Mouse (Mus musculus) heart, postnatal 0 days (tissue): Measurements from ENCODE around the gene Ppp2r5e. TPM values are rescaled to one million over a fixed set of nuclear protein-coding genes. Genes with fewer than 3 reads are reported as not detected.
A peak's percentile ranks its signal among the peaks of the same experiment; 100 is the strongest.

ENCODE experiments used
- ATAC-seq: fragments of 200-750 bp; cut with Nextera tagmentation; 2 replicates; pipeline ENCODE4 v1.8.0; 2017; ENCODE audit warnings: low read depth, moderate number of reproducible peaks, moderate library complexity; ENCODE audit not compliant: insufficient read depth
- DNase-seq: peaks from one replicate; pipeline ENCODE4 v3.0.0-alpha.2; 2016; ENCODE audit warnings: low spot score
- H3K27ac ChIP-seq: fragments of 300-500 bp; sonication (generic); 2 replicates; pipeline ENCODE4 v1.5.1; 2014; ENCODE audit warnings: low read depth, mild to moderate bottlenecking
- H3K27me3 ChIP-seq: fragments of 300-500 bp; sonication (generic); 2 replicates; pipeline ENCODE4 v1.6.1; 2014; ENCODE audit warnings: low read length, mixed read lengths; ENCODE audit not compliant: control insufficient read depth, insufficient read depth
- H3K36me3 ChIP-seq: fragments of 300-500 bp; sonication (generic); replicated peaks from 2 replicates; pipeline ENCODE4 v1.6.1; 2014; ENCODE audit warnings: low read length, mixed read lengths; ENCODE audit not compliant: control insufficient read depth, insufficient read depth
- H3K4me1 ChIP-seq: fragments of 300-500 bp; sonication (generic); 2 replicates; pipeline ENCODE4 v1.6.1; 2014; ENCODE audit warnings: antibody characterized with exemption; ENCODE audit not compliant: control insufficient read depth, insufficient read depth
- H3K4me2 ChIP-seq: fragments of 300-500 bp; sonication (generic); 2 replicates; pipeline ENCODE4 v1.6.1; 2014; ENCODE audit warnings: low read depth, mild to moderate bottlenecking, low read length, moderate library complexity
- H3K4me3 ChIP-seq: fragments of 300-500 bp; sonication (generic); 2 replicates; pipeline ENCODE4 v1.5.1; 2014; ENCODE audit warnings: low read depth, low read length
- H3K9ac ChIP-seq: fragments of 300-500 bp; sonication (generic); replicated peaks from 2 replicates; pipeline ENCODE4 v1.6.1; 2014; ENCODE audit warnings: low read depth, low read length, mixed read lengths
- H3K9me3 ChIP-seq: fragments of 300-500 bp; sonication (generic); replicated peaks from 2 replicates; pipeline ENCODE4 v1.6.1; 2016; ENCODE audit warnings: low read length; ENCODE audit not compliant: control insufficient read depth
- CTCF ChIP-seq: IDR thresholded peaks from 2 replicates; pipeline ENCODE4 v1.5.1; 2016; ENCODE audit warnings: antibody characterized with exemption, control low read depth, low read depth
- EP300 ChIP-seq: IDR thresholded peaks from 2 replicates; pipeline ENCODE4 v1.6.1; 2016; ENCODE audit warnings: antibody characterized with exemption, low read depth
- WGBS: fragments of 180-500 bp; shearing (Covaris S2); extraction: QIAGEN DNeasy Blood & Tissue Kit; methylation state at CpG from one replicate; pipeline ENCODE4 v1.1.7; 2014; 5-methylcytosine and 5-hydroxymethylcytosine counted together
- polyA plus RNA-seq: library from polyadenylated mRNA; unstranded; fragments of >200 nt; fragmentation: Nextera tagmentation; extraction: Ambion mirVana; gene quantifications from 2 replicates; pipeline ENCODE4 v1.2.1, GENCODE M21; 2015
- total RNA-seq: library from RNA; depleted of rRNA; stranded (reverse); fragments of >200 nt; gene quantifications from 2 replicates; pipeline ENCODE4 v1.2.3, GENCODE M21; 2014; ENCODE audit warnings: low replicate concordance

The Ppp2r5e gene
- total and polyA plus RNA-seq, 2 experiments from 2014 or later: 7.5 TPM

GRCm38 (mm10) chr12:75479375-75479898 is 116.6 kb downstream of the Ppp2r5e start:
- no peak overlapping the region for H3K27ac ChIP-seq
- WGBS: 50% methylated on average over 8 of the region's 8 CpGs
- no peaks in the 10 kb centered on the region for H3K27me3 ChIP-seq
- TF ChIP-seq CTCF (no peak), EP300 (no peak)
- H3K4me2 ChIP-seq: no peak overlapping the region
- no peak overlapping the region for H3K9ac ChIP-seq
- DNase-seq (no peak), ATAC-seq (no peak)
- no peak overlapping the region for H3K4me3 ChIP-seq
- no peaks in the 10 kb centered on the region; the same call in 1 of the 2 replicates for H3K4me1 ChIP-seq
- H3K36me3 ChIP-seq: no peaks in the 10 kb centered on the region
- H3K9me3 ChIP-seq: no peaks in the 10 kb centered on the region

- Histone ChIP-seq H3K4me1 (no peaks in the 10 kb centered on the region; the same call in 1 of the 2 replicates), H3K9ac (no peak overlapping the region), H3K4me2 (no peak overlapping the region), H3K4me3 (no peak overlapping the region), H3K36me3 (no peaks in the 10 kb centered on the region), H3K27ac (no peak overlapping the region), H3K27me3 (no peaks in the 10 kb centered on the region), H3K9me3 (no peaks in the 10 kb centered on the region)
- TF ChIP-seq EP300 (no peak), CTCF (no peak)
- 82% methylated on average over 3 of the region's 3 CpGs for WGBS
- ATAC-seq (no peak), DNase-seq (no peak)
Observed at GRCm38 (mm10) chr12:75478596-75478995, 117.4 kb downstream of the Ppp2r5e start.

- no peak for DNase-seq
- H3K27me3 ChIP-seq: no peaks in the 10 kb centered on the region
- ATAC-seq: no peak
- no peak overlapping the region for H3K4me3 ChIP-seq
- no peaks in the 10 kb centered on the region; the same call in 1 of the 2 replicates for H3K4me1 ChIP-seq
- no peak for TF ChIP-seq EP300
- no peak for TF ChIP-seq CTCF
- WGBS: 55% methylated on average over 4 of the region's 4 CpGs
- H3K9me3 ChIP-seq: no peaks in the 10 kb centered on the region
- no peak overlapping the region for H3K9ac ChIP-seq
- no peak overlapping the region for H3K27ac ChIP-seq
- no peak overlapping the region for H3K4me2 ChIP-seq
- no peaks in the 10 kb centered on the region for H3K36me3 ChIP-seq
Observed at GRCm38 (mm10) chr12:75478117-75478516, 117.9 kb downstream of the Ppp2r5e start.

- no peak for TF ChIP-seq CTCF
- H3K4me2 ChIP-seq: no peak overlapping the region
- no peaks in the 10 kb centered on the region for H3K9me3 ChIP-seq
- no peak overlapping the region for H3K27ac ChIP-seq
- no peak overlapping the region for H3K9ac ChIP-seq
- peaks cover 3% of the 10 kb centered on the region; the same call in 1 of the 2 replicates for H3K36me3 ChIP-seq
- no peaks in the 10 kb centered on the region for H3K27me3 ChIP-seq
- no peak for DNase-seq
- no peak for ATAC-seq
- WGBS: 91% methylated on average over 2 of the region's 2 CpGs
- no peaks in the 10 kb centered on the region for H3K4me1 ChIP-seq
- no peak overlapping the region for H3K4me3 ChIP-seq
Observed at GRCm38 (mm10) chr12:75473021-75473420, 123.0 kb downstream of the Ppp2r5e start.

- WGBS: 92% methylated on average over 3 of the region's 3 CpGs
- Histone ChIP-seq H3K9ac (no peak overlapping the region), H3K9me3 (no peaks in the 10 kb centered on the region), H3K27me3 (no peaks in the 10 kb centered on the region), H3K27ac (no peak overlapping the region), H3K4me2 (no peak overlapping the region), H3K36me3 (peaks cover 3% of the 10 kb centered on the region; the same call in 1 of the 2 replicates), H3K4me3 (no peak overlapping the region), H3K4me1 (no peaks in the 10 kb centered on the region)
- ATAC-seq (no peak), DNase-seq (no peak)
- TF ChIP-seq CTCF (no peak), EP300 (no peak)
Observed at GRCm38 (mm10) chr12:75472107-75472506, 123.9 kb downstream of the Ppp2r5e start.

- ATAC-seq (no peak), DNase-seq (no peak)
- WGBS: 88% methylated on average over 6 of the region's 6 CpGs
- no peak overlapping the region for H3K27ac ChIP-seq
- no peak overlapping the region for H3K9ac ChIP-seq
- no peak for TF ChIP-seq EP300
- peak; percentile 23; the same call in 1 of the 2 replicates for TF ChIP-seq CTCF
- no peak overlapping the region for H3K4me2 ChIP-seq
- H3K27me3 ChIP-seq: no peaks in the 10 kb centered on the region
- no peak overlapping the region for H3K4me3 ChIP-seq
- no peaks in the 10 kb centered on the region for H3K9me3 ChIP-seq
- no peaks in the 10 kb centered on the region for H3K4me1 ChIP-seq
- peaks cover 39% of the 10 kb centered on the region for H3K36me3 ChIP-seq
Observed at GRCm38 (mm10) chr12:75467814-75468213, 128.2 kb downstream of the Ppp2r5e start.
